Mouse (Mus musculus) T-helper 2 cell (primary cell): ENCODE measurements around the gene Qars.

Source experiments
- in situ Hi-C: fragments of 300-600 bp; cut with MboI, MseI; formaldehyde crosslinking; loops from one replicate; pipeline ENCODE4 v1.15.1; 2025; ENCODE audit warnings: high pct_unique_total_duplicates

The Qars gene

DNA sequence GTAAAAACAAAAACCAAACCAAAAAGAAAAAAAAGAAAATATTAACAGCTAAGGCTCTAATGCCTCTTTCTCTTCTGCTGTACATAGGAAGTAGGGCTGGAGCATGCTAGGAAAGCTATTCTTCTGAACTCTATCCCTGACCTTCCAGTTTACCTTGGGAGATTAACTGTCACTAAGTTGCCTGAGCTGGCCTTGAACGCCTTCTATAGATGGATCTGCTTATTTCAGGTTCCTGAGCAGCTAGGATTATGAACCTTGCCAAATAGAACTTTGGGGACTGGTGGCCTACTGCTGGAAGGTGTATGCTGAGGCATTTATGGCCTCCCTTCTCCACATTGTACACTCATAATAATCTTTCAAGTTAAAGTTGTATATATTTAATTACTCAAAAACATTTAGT lies 23.4 kb downstream of the Qars start:
- in situ Hi-C loops: no loop called here

DNA sequence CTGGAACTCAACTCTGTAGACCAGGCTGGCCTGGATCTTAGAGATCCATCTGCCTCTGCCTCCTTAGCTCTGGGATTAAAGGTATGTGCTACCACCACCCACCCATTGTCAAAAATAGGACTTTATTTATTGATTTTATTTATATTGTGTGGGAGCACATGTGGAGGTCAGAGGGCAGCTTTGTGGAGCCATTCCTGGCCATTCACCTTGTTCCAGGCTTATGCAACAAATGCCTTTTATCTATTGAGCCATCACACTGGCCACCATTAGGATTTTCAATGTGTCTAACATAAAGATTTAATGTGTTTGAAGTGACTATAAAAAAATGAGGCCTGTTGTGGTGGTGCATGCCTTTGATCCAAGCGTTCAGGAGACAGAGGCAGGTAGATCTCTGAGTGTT lies 24.0 kb downstream of the Qars start:
- in situ Hi-C loops: no loop called here

DNA sequence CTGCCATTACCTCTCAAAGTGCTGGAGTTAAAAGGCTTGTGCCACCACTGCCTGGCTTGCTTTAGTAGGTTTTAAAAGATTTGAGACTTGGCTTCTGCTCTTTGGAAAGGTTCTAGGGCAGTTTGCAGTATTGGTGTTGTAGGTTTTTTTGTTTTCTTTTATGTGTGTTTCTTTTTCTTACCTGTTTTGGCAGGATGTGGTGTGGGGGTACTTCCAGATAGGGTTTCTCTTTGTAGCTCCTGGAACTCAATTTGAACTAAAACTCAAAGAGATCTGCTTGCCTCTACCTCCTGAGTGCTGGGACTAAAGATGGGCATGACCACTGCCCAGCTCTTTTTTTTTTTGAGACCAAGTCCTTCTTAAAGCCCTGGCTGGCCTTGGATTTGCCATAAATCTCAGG lies 33.3 kb downstream of the Qars start:
- in situ Hi-C loops: loop anchor here (10.0 kb wide), 3 partner anchors 166 to 1706 kb away; no protein-coding TSS in a partner anchor

DNA sequence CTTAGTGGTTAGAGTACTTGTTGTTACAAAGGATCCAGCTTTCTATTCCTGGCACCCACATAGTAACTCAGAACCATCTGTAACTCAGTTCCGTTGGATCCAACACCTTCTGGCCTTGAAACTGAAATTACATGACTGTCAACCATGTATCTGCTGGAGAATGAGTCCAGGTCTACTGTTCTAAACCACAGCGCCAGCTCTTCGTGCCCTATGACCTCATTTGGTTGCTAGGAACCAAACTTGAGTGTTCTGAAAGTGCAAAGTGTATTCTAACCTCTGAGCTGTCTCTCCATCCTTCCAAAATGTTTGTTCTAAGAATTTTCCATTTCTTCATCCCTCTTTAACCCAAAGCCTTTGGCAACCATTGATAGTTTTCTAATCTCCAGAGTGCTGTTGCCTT lies 38.5 kb downstream of the Qars start:
- in situ Hi-C loops: loop anchor here (10.0 kb wide), 3 partner anchors 171 to 1711 kb away; no protein-coding TSS in a partner anchor

DNA sequence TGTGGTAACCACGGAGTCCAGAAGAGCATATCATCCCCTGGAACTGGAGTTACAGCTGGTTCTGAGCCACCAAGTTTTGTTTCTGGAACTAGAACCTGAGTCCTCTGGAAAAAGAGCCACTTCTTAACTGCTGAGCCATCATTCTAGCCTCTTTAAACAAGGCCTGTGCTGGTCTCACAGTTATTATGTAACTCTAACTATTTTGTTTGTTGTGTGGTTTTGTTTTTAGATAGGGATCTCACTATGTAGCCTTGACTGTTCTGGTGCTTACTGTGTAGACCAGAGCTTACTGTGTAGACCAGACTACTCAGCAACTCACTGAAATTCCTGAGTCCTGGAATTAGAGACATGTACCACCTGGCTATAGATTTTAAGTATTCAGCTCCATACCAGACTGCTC lies 39.4 kb downstream of the Qars start:
- in situ Hi-C loops: loop anchor here (10.0 kb wide), 3 partner anchors 172 to 1712 kb away; no protein-coding TSS in a partner anchor

DNA sequence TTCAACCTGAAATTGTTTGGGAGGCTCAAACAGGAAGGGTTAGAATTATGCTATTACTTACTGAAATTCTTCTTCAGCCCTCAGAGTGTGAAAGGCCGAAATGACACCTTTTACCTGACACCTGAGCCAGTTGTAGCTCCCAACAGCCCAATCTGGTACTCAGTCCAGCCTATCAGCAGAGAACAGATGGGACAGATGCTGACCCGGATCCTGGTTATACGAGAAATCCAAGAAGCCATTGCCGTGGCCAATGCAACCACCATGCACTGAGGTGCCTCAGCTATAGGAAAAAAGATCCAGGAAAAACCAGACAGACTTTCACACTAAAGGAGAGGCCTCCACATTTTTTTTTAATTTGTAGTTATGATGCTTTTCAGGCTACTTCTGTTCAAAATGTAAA lies 51.7 kb downstream of the Qars start:
- in situ Hi-C loops: no loop called here

DNA sequence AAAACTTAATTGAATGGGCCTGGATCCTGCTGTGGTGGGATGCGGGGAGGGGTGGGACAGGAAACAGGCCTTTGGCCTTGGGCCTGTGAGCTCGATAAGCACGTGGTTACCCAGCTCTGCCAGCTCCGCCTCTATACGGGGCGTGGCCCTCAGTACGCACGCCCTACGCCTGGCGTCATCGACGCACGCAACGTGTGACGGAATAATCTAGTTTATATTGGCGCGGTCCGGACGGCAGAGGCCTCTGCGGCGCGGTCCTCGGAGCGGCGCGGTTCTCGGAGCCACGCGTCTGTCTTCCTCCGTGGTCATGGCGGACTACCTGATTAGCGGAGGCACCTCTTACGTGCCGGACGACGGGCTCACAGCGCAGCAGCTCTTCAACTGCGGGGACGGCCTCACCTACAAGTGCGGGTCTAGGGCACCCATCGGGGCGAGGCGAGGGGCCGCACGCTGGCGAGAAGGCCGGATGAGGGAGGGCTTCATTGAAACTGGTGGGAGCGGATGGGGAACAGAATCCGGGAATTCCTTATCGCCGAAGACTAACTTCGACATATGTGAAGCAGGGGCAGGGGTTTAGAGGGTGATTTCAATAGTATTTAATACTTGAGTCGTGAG lies 52.8 kb downstream of the Qars start, which contains the start of gene Impdh2:
Gene Impdh2 (plus strand): TSS at position 60 of the 615 bp plus-strand sequence.
- in situ Hi-C loops: no loop called here

DNA sequence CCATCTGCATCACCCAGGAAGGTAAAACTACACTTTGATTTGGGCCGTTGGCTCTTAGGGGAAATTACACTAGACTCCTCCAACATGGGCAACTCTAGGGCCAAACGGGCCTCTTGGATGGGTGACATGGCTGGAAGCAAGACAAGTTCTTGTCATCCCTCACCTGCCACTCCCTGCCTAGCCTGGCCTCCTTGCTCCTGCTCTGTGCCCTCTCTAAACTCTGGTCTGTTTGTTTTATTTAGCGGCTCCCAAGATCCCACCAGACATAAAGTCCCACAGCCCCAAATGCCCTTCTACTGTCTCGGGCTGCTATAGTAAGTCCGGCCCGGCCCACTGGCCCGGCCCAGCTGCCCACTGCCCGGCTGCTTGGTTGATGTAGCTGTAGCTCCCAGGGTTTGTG lies 56.2 kb downstream of the Qars start:
- in situ Hi-C loops: no loop called here

DNA sequence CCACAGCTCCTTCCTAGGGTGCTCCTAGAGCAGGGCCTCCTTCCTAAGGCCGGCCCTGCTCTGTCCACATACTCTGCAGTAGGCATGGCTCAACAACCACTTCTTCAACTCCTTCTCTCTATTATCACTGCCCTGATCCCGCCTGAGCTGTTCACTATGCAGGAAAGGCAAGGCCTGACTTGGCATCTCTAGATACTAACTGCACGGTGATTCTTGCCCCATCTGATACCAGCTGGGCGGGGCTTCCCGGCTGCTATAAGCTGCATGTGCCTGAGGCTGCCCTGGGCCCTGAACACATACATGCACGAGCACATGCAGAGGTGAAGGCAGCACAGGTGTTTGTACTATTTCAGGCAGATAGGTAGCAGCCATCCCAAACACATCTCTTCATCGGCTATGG lies 56.6 kb downstream of the Qars start:
- in situ Hi-C loops: no loop called here
